Mouse (Mus musculus): ENCODE results near the gene Kcnj1.

GRCm38 (mm10) chr9:32376863-32377590, 4.7 kb downstream of the Kcnj1 start:
- TF ChIP-seq CTCF (IDR thresholded peaks at IDR 0.05; ENCODE audit: low read depth) (no peak), EP300 (optimal IDR thresholded peaks at IDR 0.05) (no peak)

Measured in stomach, postnatal 0 days (tissue).